Mouse (Mus musculus) cerebellum, adult 2 months (tissue): ENCODE measurements around the gene Sbf1.

ENCODE experiments used
- CTCF ChIP-seq: fragments of 200-500 bp; IDR thresholded peaks from 2 replicates; pipeline ENCODE4 v1.5.1; 2011; ENCODE audit warnings: low read depth, mild to moderate bottlenecking, control low read depth, low read length, moderate library complexity, borderline replicate concordance; ENCODE audit not compliant: insufficient read depth
- POLR2A ChIP-seq: fragments of 200-500 bp; IDR thresholded peaks from 2 replicates; pipeline ENCODE4 v1.6.1; 2011; ENCODE audit warnings: low read length, control low read depth, borderline replicate concordance; ENCODE audit not compliant: insufficient read depth

GRCm38 (mm10) chr15:89315190-89315731, at the start of gene Sbf1:
- no peak for TF ChIP-seq CTCF
- peak; percentile 63; the same call in 1 of the 2 replicates for TF ChIP-seq POLR2A
